Mouse (Mus musculus) hindbrain, embryonic 14.5 days (tissue): ENCODE data around the gene Cd44. TPM values are rescaled to one million over a fixed set of nuclear protein-coding genes. Genes with fewer than 3 reads are reported as not detected.

Experiments used
- ATAC-seq: fragments of 200-750 bp; cut with Nextera tagmentation; 2 replicates; pipeline ENCODE4 v1.8.0; 2017; ENCODE audit warnings: moderate number of reproducible peaks, mild to moderate bottlenecking, moderate TSS enrichment, moderate library complexity; ENCODE audit not compliant: low FRiP score
- DNase-seq: peaks from one replicate; pipeline ENCODE4 v3.0.0-alpha.2; 2015; ENCODE audit warnings: low spot score
- H3K27ac ChIP-seq: fragments of 300-500 bp; sonication (generic); 2 replicates; pipeline ENCODE4 v1.5.1; 2014; ENCODE audit warnings: mild to moderate bottlenecking, moderate library complexity
- H3K27me3 ChIP-seq: fragments of 300-500 bp; sonication (generic); 2 replicates; pipeline ENCODE4 v1.6.1; 2014; ENCODE audit warnings: mild to moderate bottlenecking, low read length, mixed read lengths; ENCODE audit not compliant: control insufficient read depth, insufficient read depth
- H3K36me3 ChIP-seq: fragments of 300-500 bp; sonication (generic); replicated peaks from 2 replicates; pipeline ENCODE4 v1.6.1; 2014; ENCODE audit not compliant: control insufficient read depth, insufficient read depth
- H3K4me1 ChIP-seq: fragments of 300-500 bp; sonication (generic); replicated peaks from 2 replicates; pipeline ENCODE4 v1.6.1; 2014; ENCODE audit warnings: antibody characterized with exemption, low read length, mixed read lengths; ENCODE audit not compliant: control insufficient read depth, insufficient read depth
- H3K4me2 ChIP-seq: fragments of 300-500 bp; sonication (generic); replicated peaks from 2 replicates; pipeline ENCODE4 v1.6.1; 2014; ENCODE audit warnings: mild to moderate bottlenecking, moderate library complexity
- H3K4me3 ChIP-seq: fragments of 300-500 bp; sonication (generic); replicated peaks from 2 replicates; pipeline ENCODE4 v1.5.1; 2014; ENCODE audit warnings: mild to moderate bottlenecking, low read length
- H3K9ac ChIP-seq: fragments of 300-500 bp; sonication (generic); 2 replicates; pipeline ENCODE4 v1.6.1; 2014
- H3K9me3 ChIP-seq: fragments of 300-500 bp; sonication (generic); 2 replicates; pipeline ENCODE4 v1.6.1; 2016; ENCODE audit warnings: low read length; ENCODE audit not compliant: control insufficient read depth
- WGBS: fragments of 180-500 bp; shearing (Covaris S2); extraction: QIAGEN DNeasy Blood & Tissue Kit; methylation state at CpG from one replicate; pipeline ENCODE4 v1.1.7; 2014; 5-methylcytosine and 5-hydroxymethylcytosine counted together
- polyA plus RNA-seq: library from polyadenylated mRNA; unstranded; fragments of >200 nt; fragmentation: Nextera tagmentation; extraction: Ambion mirVana; gene quantifications from 2 replicates; pipeline ENCODE4 v1.2.1, GENCODE M21; 2014

Cd44 gene
- polyA plus RNA-seq, 1 experiment from 2014 or later, result 4.7 TPM

DNA sequence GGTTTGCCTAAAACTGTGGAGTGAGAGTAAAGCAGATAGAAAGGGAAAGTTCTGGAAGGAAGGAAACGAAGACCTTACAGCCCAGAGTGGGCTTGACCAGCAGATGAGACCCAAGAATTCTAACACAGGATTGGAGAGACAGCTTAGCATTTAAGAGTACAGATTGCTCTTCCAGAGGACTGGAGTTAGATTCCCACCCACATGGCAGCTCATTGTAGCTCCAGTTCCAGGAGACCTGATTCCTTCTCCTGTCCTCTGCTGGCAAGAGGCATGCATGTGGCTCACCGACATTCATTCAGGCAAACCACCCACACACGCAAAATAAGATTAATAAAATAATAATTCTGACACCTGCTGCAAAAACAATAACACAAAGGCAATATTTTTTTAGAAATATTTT is 20.6 kb upstream of the Cd44 start:
- Histone ChIP-seq H3K4me1 (no peaks in the 10 kb centered on the region), H3K4me3 (no peak overlapping the region), H3K4me2 (no peak overlapping the region), H3K27me3 (no peaks in the 10 kb centered on the region), H3K36me3 (no peaks in the 10 kb centered on the region), H3K27ac (no peak overlapping the region), H3K9me3 (no peaks in the 10 kb centered on the region), H3K9ac (no peak overlapping the region)
- DNase-seq (no peak), ATAC-seq (no peak)
- 98% methylated on average over 3 of the region's 3 CpGs for WGBS

- no peak overlapping the region for H3K9ac ChIP-seq
- no peak for ATAC-seq
- WGBS, result 90% methylated on average over 1 of the region's 1 CpGs
- H3K4me2 ChIP-seq, result no peak overlapping the region
- H3K27me3 ChIP-seq, result no peaks in the 10 kb centered on the region
- no peak overlapping the region for H3K4me3 ChIP-seq
- H3K4me1 ChIP-seq, result no peaks in the 10 kb centered on the region
- DNase-seq, result no peak
- H3K27ac ChIP-seq, result no peak overlapping the region
- no peaks in the 10 kb centered on the region for H3K9me3 ChIP-seq
- no peaks in the 10 kb centered on the region for H3K36me3 ChIP-seq
Observed at GRCm38 (mm10) chr2:102918301-102918700, 16.8 kb upstream of the Cd44 start.

GRCm38 (mm10) chr2:102916596-102916995 is 15.1 kb upstream of the Cd44 start:
- H3K4me3 ChIP-seq, result no peak overlapping the region
- H3K36me3 ChIP-seq, result no peaks in the 10 kb centered on the region
- no peak for ATAC-seq
- H3K4me2 ChIP-seq, result no peak overlapping the region
- H3K9ac ChIP-seq, result no peak overlapping the region
- 70% methylated on average over 3 of the region's 3 CpGs for WGBS
- H3K27me3 ChIP-seq, result no peaks in the 10 kb centered on the region
- no peaks in the 10 kb centered on the region for H3K4me1 ChIP-seq
- DNase-seq, result no peak
- no peak overlapping the region for H3K27ac ChIP-seq
- no peaks in the 10 kb centered on the region for H3K9me3 ChIP-seq

- Histone ChIP-seq H3K4me1 (no peaks in the 10 kb centered on the region), H3K4me3 (no peak overlapping the region), H3K9ac (no peak overlapping the region), H3K9me3 (no peaks in the 10 kb centered on the region), H3K27me3 (no peaks in the 10 kb centered on the region), H3K27ac (no peak overlapping the region), H3K4me2 (no peak overlapping the region), H3K36me3 (no peaks in the 10 kb centered on the region)
- no peak for ATAC-seq
- DNase-seq, result no peak
- 83% methylated on average over 5 of the region's 5 CpGs for WGBS
Observed at GRCm38 (mm10) chr2:102914675-102915074, 13.2 kb upstream of the Cd44 start.

GRCm38 (mm10) chr2:102913833-102914545 is 12.5 kb upstream of the Cd44 start:
- Histone ChIP-seq H3K4me3 (no peak overlapping the region), H3K36me3 (no peaks in the 10 kb centered on the region), H3K27me3 (no peaks in the 10 kb centered on the region), H3K9me3 (no peaks in the 10 kb centered on the region), H3K4me2 (no peak overlapping the region), H3K4me1 (no peaks in the 10 kb centered on the region), H3K9ac (no peak overlapping the region), H3K27ac (no peak overlapping the region)
- WGBS, result 84% methylated on average over 11 of the region's 11 CpGs
- ATAC-seq (no peak), DNase-seq (no peak)

- ATAC-seq (no peak), DNase-seq (no peak)
- H3K4me2 ChIP-seq, result no peak overlapping the region
- WGBS, result 66% methylated on average over 2 of the region's 2 CpGs
- H3K4me1 ChIP-seq, result no peaks in the 10 kb centered on the region
- no peaks in the 10 kb centered on the region for H3K36me3 ChIP-seq
- H3K9me3 ChIP-seq, result no peaks in the 10 kb centered on the region
- H3K27ac ChIP-seq, result no peak overlapping the region
- H3K4me3 ChIP-seq, result no peak overlapping the region
- no peaks in the 10 kb centered on the region for H3K27me3 ChIP-seq
- no peak overlapping the region for H3K9ac ChIP-seq
Observed at GRCm38 (mm10) chr2:102912951-102913350, 11.5 kb upstream of the Cd44 start.

- H3K9me3 ChIP-seq, result no peaks in the 10 kb centered on the region
- H3K9ac ChIP-seq, result no peak overlapping the region
- 80% methylated on average over 3 of the region's 3 CpGs for WGBS
- H3K4me2 ChIP-seq, result no peak overlapping the region
- no peaks in the 10 kb centered on the region for H3K36me3 ChIP-seq
- DNase-seq (no peak), ATAC-seq (no peak)
- no peak overlapping the region for H3K4me3 ChIP-seq
- no peak overlapping the region for H3K27ac ChIP-seq
- H3K27me3 ChIP-seq, result no peaks in the 10 kb centered on the region
- H3K4me1 ChIP-seq, result no peaks in the 10 kb centered on the region
Observed at GRCm38 (mm10) chr2:102912469-102912868, 11.0 kb upstream of the Cd44 start.

- Histone ChIP-seq H3K4me2 (no peak overlapping the region), H3K27ac (no peak overlapping the region), H3K4me3 (no peak overlapping the region), H3K27me3 (no peaks in the 10 kb centered on the region), H3K4me1 (no peaks in the 10 kb centered on the region), H3K9ac (no peak overlapping the region), H3K36me3 (no peaks in the 10 kb centered on the region), H3K9me3 (no peaks in the 10 kb centered on the region)
- WGBS, result 76% methylated on average over 1 of the region's 1 CpGs
- DNase-seq, result no peak
- ATAC-seq, result no peak
Observed at GRCm38 (mm10) chr2:102909403-102909802, 7.9 kb upstream of the Cd44 start.

DNA sequence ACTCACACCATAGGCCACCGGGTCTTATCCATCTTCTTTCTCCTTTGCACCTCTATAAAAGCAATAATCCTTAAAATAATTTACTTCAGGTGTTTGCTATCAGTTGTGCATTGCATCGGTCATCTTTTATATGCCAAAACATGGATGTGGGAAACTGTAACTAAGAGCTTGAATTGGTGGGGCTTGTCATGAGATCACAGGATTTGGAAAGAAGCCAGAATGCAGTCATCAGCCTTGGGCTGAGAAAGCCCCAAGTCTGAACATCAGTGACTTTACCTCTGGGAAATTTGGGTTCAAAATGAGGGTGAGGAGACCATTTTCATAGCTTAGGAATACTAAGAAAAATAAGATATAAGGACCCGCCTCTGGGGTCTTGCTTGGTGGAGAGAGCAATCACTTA is 4.1 kb upstream of the Cd44 start:
- Histone ChIP-seq H3K9me3 (no peaks in the 10 kb centered on the region), H3K4me2 (no peak overlapping the region), H3K4me3 (no peak overlapping the region), H3K36me3 (no peaks in the 10 kb centered on the region), H3K27me3 (0 out of 2 replicates have a peak, but pooled peaks cover 6% of the 10 kb centered on the region), H3K9ac (no peak overlapping the region), H3K4me1 (peaks cover 4% of the 10 kb centered on the region; the same call in 1 of the 2 replicates), H3K27ac (no peak overlapping the region)
- 84% methylated on average over 3 of the region's 3 CpGs for WGBS
- no peak for ATAC-seq
- DNase-seq, result no peak

- Histone ChIP-seq H3K4me1 (peaks cover 4% of the 10 kb centered on the region; the same call in 1 of the 2 replicates), H3K4me3 (peak overlapping the region; percentile 24; the same call in 1 of the 2 replicates), H3K27me3 (0 out of 2 replicates have a peak, but pooled peaks cover 9% of the 10 kb centered on the region), H3K9me3 (no peaks in the 10 kb centered on the region), H3K4me2 (peak overlapping the region; percentile 46; the same call in 1 of the 2 replicates), H3K9ac (no peak overlapping the region), H3K27ac (no peak overlapping the region), H3K36me3 (no peaks in the 10 kb centered on the region)
- WGBS, result 19% methylated on average over 3 of the region's 3 CpGs
- DNase-seq (no peak), ATAC-seq (no peak)
Observed at GRCm38 (mm10) chr2:102901828-102902223, 361 bp upstream of the Cd44 start.
